Mouse (Mus musculus) spleen, adult 2 months (tissue): ENCODE measurements around the gene Skap1.

ENCODE experiments used
- CTCF ChIP-seq: fragments of 200-500 bp; IDR thresholded peaks from 2 replicates; pipeline ENCODE4 v1.5.1; 2011; ENCODE audit warnings: mild to moderate bottlenecking, inconsistent platforms; ENCODE audit not compliant: insufficient read depth, insufficient read length, insufficient replicate concordance; ENCODE audit errors: extremely low read depth
- POLR2A ChIP-seq: fragments of 200-500 bp; IDR thresholded peaks from 2 replicates; pipeline ENCODE4 v1.6.1; 2011; ENCODE audit warnings: low read depth, low read length, inconsistent platforms

GRCm38 (mm10) chr11:96553091-96553490 lies 88.7 kb downstream of the Skap1 start:
- TF ChIP-seq CTCF, result peak; percentile 2; the same call in 1 of the 2 replicates
- TF ChIP-seq POLR2A, result no peak
